Mouse (Mus musculus): ENCODE results near the gene Pkp1. TPM values are rescaled to one million over a fixed set of nuclear protein-coding genes. Genes with fewer than 3 reads are reported as not detected.

Pkp1 gene
- polyA plus RNA-seq, 1 experiment: 40.6 TPM

GRCm38 (mm10) chr1:135916486-135917058, 2.4 kb downstream of the Pkp1 start:
- no peak for DNase-seq
- TF ChIP-seq POLR2A (IDR thresholded peaks at IDR 0.05; ENCODE audit: borderline replicate concordance, extremely low read depth, low read depth, low read length) (no peak), CTCF (IDR thresholded peaks at IDR 0.05; ENCODE audit: insufficient read depth, low read length) (no peak)
- WGBS: 39% methylated on average over 5 of the region's 5 CpGs
- Histone ChIP-seq H3K4me1 (ENCODE audit: control insufficient read depth, insufficient read depth, low read length) (no peaks in the 10 kb centered on the region), H3K4me3 (replicated peaks; ENCODE audit: extremely low read depth, low read depth, low read length) (no peak overlapping the region)

GRCm38 (mm10) chr1:135913657-135914056, 5.3 kb downstream of the Pkp1 start:
- H3K4me3 ChIP-seq (replicated peaks; ENCODE audit: extremely low read depth, low read depth, low read length): no peak overlapping the region
- no peaks in the 10 kb centered on the region for H3K4me1 ChIP-seq (ENCODE audit: control insufficient read depth, insufficient read depth, low read length)
- no peak for TF ChIP-seq CTCF (IDR thresholded peaks at IDR 0.05; ENCODE audit: insufficient read depth, low read length)
- TF ChIP-seq POLR2A (IDR thresholded peaks at IDR 0.05; ENCODE audit: borderline replicate concordance, extremely low read depth, low read depth, low read length): no peak
- 69% methylated on average over 4 of the region's 4 CpGs for WGBS
- DNase-seq: no peak

GRCm38 (mm10) chr1:135909381-135909780, 9.6 kb downstream of the Pkp1 start:
- 36% methylated on average over 6 of the region's 6 CpGs for WGBS
- Histone ChIP-seq H3K4me3 (replicated peaks; ENCODE audit: extremely low read depth, low read depth, low read length) (no peak overlapping the region), H3K4me1 (ENCODE audit: control insufficient read depth, insufficient read depth, low read length) (no peaks in the 10 kb centered on the region)
- no peak for DNase-seq
- no peak for TF ChIP-seq POLR2A (IDR thresholded peaks at IDR 0.05; ENCODE audit: borderline replicate concordance, extremely low read depth, low read depth, low read length)
- no peak for TF ChIP-seq CTCF (IDR thresholded peaks at IDR 0.05; ENCODE audit: insufficient read depth, low read length)

- DNase-seq: no peak
- no peaks in the 10 kb centered on the region for H3K4me1 ChIP-seq (ENCODE audit: control insufficient read depth, insufficient read depth, low read length)
- WGBS: 50% methylated on average over 11 of the region's 11 CpGs
- TF ChIP-seq CTCF (IDR thresholded peaks at IDR 0.05; ENCODE audit: insufficient read depth, low read length) (no peak), POLR2A (IDR thresholded peaks at IDR 0.05; ENCODE audit: borderline replicate concordance, extremely low read depth, low read depth, low read length) (no peak)
- H3K4me3 ChIP-seq (replicated peaks; ENCODE audit: extremely low read depth, low read depth, low read length): no peak overlapping the region
Measured at GRCm38 (mm10) chr1:135906736-135907135, 12.3 kb downstream of the Pkp1 start.

GRCm38 (mm10) chr1:135899991-135900515, 19.0 kb downstream of the Pkp1 start:
- no peak overlapping the region for H3K4me3 ChIP-seq (replicated peaks; ENCODE audit: extremely low read depth, low read depth, low read length)
- WGBS: 62% methylated on average over 7 of the region's 7 CpGs
- TF ChIP-seq CTCF (IDR thresholded peaks at IDR 0.05; ENCODE audit: insufficient read depth, low read length): no peak
- no peak for TF ChIP-seq POLR2A (IDR thresholded peaks at IDR 0.05; ENCODE audit: borderline replicate concordance, extremely low read depth, low read depth, low read length)
- no peaks in the 10 kb centered on the region for H3K4me1 ChIP-seq (ENCODE audit: control insufficient read depth, insufficient read depth, low read length)
- no peak for DNase-seq

GRCm38 (mm10) chr1:135899295-135899694, 19.7 kb downstream of the Pkp1 start:
- 88% methylated on average over 6 of the region's 6 CpGs for WGBS
- Histone ChIP-seq H3K4me1 (ENCODE audit: control insufficient read depth, insufficient read depth, low read length) (no peaks in the 10 kb centered on the region), H3K4me3 (replicated peaks; ENCODE audit: extremely low read depth, low read depth, low read length) (no peak overlapping the region)
- DNase-seq: no peak
- no peak for TF ChIP-seq POLR2A (IDR thresholded peaks at IDR 0.05; ENCODE audit: borderline replicate concordance, extremely low read depth, low read depth, low read length)
- no peak for TF ChIP-seq CTCF (IDR thresholded peaks at IDR 0.05; ENCODE audit: insufficient read depth, low read length)

- Histone ChIP-seq H3K4me1 (ENCODE audit: control insufficient read depth, insufficient read depth, low read length) (no peaks in the 10 kb centered on the region), H3K4me3 (replicated peaks; ENCODE audit: extremely low read depth, low read depth, low read length) (no peak overlapping the region)
- no peak for DNase-seq
- TF ChIP-seq POLR2A (IDR thresholded peaks at IDR 0.05; ENCODE audit: borderline replicate concordance, extremely low read depth, low read depth, low read length) (no peak), CTCF (IDR thresholded peaks at IDR 0.05; ENCODE audit: insufficient read depth, low read length) (no peak)
- WGBS: 65% methylated on average over 4 of the region's 4 CpGs
Measured at GRCm38 (mm10) chr1:135895367-135895766, 23.6 kb downstream of the Pkp1 start.

GRCm38 (mm10) chr1:135893377-135893776, 25.6 kb downstream of the Pkp1 start:
- WGBS: 70% methylated on average over 3 of the region's 3 CpGs
- DNase-seq: no peak
- no peaks in the 10 kb centered on the region for H3K4me1 ChIP-seq (ENCODE audit: control insufficient read depth, insufficient read depth, low read length)
- no peak overlapping the region for H3K4me3 ChIP-seq (replicated peaks; ENCODE audit: extremely low read depth, low read depth, low read length)
- TF ChIP-seq POLR2A (IDR thresholded peaks at IDR 0.05; ENCODE audit: borderline replicate concordance, extremely low read depth, low read depth, low read length) (no peak), CTCF (IDR thresholded peaks at IDR 0.05; ENCODE audit: insufficient read depth, low read length) (no peak)

GRCm38 (mm10) chr1:135892764-135893163, 26.2 kb downstream of the Pkp1 start:
- Histone ChIP-seq H3K4me3 (replicated peaks; ENCODE audit: extremely low read depth, low read depth, low read length) (no peak overlapping the region), H3K4me1 (ENCODE audit: control insufficient read depth, insufficient read depth, low read length) (no peaks in the 10 kb centered on the region)
- TF ChIP-seq POLR2A (IDR thresholded peaks at IDR 0.05; ENCODE audit: borderline replicate concordance, extremely low read depth, low read depth, low read length): no peak
- no peak for TF ChIP-seq CTCF (IDR thresholded peaks at IDR 0.05; ENCODE audit: insufficient read depth, low read length)
- 82% methylated on average over 6 of the region's 6 CpGs for WGBS
- no peak for DNase-seq

GRCm38 (mm10) chr1:135892233-135892632, 26.8 kb downstream of the Pkp1 start:
- no peak for TF ChIP-seq CTCF (IDR thresholded peaks at IDR 0.05; ENCODE audit: insufficient read depth, low read length)
- no peak for TF ChIP-seq POLR2A (IDR thresholded peaks at IDR 0.05; ENCODE audit: borderline replicate concordance, extremely low read depth, low read depth, low read length)
- WGBS: 65% methylated on average over 6 of the region's 6 CpGs
- H3K4me1 ChIP-seq (ENCODE audit: control insufficient read depth, insufficient read depth, low read length): no peaks in the 10 kb centered on the region
- no peak for DNase-seq
- no peak overlapping the region for H3K4me3 ChIP-seq (replicated peaks; ENCODE audit: extremely low read depth, low read depth, low read length)
